Mouse (Mus musculus): Measurements from ENCODE around the gene Gm3045.

Gene Gm3045

DNA sequence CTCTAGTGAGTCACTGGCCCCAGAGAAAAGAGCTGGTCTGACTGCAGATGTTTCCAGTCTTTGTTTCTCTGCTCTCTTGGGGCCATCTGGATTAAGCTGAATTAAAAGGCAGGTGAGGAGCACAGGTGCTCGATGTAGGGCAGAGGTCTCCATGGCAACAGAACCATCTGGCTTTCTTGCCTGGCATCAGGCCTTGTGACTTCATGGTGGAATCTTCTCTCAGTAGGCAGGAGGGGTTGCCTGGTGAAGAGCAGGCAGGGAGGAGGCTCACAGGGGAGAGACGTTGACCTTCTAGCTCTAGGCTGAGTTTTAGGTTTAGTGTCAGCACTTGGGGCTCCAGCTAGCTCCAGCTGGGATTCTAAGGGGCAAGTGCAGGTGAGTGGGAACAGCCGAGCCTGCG is at the start of gene Gm3045:
Gene Gm3045 (plus strand): TSS at position 230 of the 400 bp plus-strand sequence.
- DNase-seq (ENCODE audit: low spot score in 2 of 2), result no peak

DNA sequence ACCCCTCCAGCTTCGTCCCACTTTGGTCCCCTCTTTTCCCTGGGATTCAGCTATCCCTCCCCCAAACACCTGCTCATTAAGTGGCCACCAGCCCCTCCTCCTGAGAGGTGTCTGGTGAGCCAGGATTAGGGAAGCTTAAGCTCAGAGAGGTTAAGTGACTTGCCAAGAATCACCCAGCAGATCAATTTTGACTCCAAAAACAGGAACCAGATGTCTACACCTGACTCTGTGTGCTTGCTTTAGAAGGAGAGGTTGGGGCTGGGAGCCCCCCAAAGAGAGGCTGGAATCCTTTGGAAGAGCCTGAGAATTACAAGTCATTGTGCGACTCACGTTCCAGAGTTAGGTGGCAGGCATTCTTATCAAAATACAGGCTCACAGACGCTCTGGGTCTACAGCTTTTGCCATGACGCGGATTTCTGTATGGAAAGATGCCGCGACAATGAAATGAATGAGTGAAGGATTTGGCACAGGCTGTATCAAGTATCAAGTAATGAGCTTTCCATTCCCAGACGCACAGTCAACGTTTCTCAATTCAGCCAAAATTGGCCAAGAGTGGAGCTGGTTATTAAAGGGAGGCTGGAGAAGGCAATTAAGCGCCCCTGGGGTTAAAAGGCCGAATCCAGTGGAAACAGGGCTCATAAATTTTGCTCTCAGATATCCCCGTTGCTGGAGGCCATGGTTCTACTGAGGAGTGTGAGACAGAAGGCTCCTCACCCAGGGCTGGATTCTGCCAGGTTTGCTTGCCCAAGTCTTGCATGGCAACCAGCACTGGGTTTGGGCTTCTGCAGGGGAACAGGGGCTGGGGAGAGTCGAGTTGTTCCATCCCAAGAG is 45.3 kb upstream of the Gm3045 start:
- no peak for DNase-seq (ENCODE audit: low spot score in 2 of 2)

DNA sequence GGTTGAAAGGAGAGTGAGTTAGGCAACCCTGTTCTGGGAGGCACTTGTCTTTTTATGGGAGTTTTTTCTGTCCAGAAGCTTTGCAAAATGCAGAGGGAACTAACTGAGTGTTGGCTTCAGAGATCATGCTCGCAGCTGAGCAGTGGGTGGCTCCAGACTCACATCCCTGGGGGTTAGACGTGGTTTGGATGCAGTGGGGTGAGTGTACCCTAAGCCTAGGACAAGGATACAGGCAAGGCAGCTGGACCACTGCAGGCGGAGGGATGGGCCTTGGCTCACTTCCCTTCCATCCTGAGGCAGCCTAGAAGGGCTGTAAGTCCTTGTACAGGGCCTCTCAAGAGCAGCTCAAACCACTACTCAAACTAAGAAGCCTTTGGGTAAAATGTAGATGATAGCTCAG is 43.0 kb upstream of the Gm3045 start:
- DNase-seq (ENCODE audit: low spot score in 2 of 2), result no peak

DNA sequence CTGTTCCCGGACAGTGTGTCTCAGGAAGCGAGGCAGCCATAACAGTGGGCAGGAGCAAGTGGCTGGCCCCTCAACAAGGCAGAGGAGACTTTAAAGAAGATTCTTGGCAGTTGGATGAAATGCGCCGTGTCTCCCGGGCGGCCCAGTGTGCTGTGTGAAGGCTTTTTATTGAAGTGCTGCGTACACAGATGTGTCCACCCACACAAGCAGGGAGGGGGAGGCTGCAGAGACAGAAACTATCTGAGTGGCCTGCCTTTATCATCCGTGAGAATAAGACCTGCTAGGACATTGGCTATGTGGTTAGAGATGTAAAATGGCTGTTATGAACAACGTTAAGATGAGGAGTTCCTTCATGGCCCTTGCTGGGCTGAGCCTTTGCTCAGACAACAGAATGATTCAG is 40.0 kb upstream of the Gm3045 start:
- DNase-seq (ENCODE audit: low spot score in 2 of 2), result no peak

DNA sequence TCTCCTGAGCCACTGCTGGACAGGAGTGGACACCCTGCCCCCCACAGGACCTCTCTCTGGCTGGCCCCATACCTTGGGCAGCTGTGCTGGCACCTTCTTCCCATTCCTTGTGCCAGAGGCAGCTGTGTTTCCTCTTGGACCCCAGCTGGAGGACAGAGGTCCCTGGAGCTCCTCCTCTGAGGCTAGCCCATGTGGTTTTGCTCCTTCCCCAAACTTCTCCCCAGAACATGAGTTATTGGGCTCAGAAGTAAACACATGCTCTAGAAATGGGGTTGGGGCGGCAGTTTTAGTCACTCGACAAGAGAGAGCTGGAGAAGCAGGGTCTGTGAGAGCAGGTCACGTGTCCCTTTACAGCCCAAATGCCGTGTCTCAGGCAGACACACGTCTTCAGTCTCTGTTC is 39.0 kb upstream of the Gm3045 start:
- no peak for DNase-seq (ENCODE audit: low spot score in 2 of 2)

DNA sequence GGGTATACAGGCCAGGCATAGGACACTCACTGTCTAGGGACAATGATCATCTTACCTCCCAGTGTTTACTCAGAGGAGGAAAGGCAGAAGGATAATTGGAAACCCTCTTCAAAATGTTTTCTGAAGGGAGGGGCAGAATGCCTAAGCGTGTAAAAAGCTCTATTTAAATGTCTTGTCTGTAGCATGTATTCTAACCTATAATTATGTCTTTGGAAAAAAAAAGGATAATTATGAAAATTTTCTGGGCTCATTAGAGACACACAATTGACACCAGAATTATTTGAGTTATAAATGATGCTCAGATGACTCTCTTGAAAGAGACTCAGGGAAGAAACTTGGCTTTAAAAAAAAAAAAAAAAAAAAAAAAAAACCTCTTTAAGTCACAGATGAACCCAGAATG is 38.4 kb upstream of the Gm3045 start:
- DNase-seq (ENCODE audit: low spot score in 2 of 2), result no peak

DNA sequence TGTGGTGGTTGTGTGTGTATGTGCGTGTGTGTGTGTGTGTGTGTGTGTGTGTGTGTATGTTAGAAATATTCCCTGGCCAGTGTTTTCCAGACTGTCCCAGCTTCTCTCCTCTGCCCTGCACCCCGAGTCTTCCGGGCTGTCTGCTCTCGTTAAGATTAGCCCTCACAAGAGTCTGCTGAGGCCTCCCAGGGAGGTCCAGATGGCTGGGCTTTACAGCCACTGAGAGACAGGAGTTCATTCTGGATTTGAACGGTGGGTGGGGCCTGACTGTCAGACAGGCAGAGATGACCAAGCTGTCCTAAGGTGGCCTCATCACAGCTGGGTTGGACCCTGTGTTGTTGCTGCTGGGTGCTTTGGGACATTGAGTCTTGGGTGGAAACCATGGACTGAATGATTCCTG is 28.8 kb upstream of the Gm3045 start:
- peak in 1 of 2 experiments; percentile 55 for DNase-seq (ENCODE audit: low spot score in 2 of 2)

DNA sequence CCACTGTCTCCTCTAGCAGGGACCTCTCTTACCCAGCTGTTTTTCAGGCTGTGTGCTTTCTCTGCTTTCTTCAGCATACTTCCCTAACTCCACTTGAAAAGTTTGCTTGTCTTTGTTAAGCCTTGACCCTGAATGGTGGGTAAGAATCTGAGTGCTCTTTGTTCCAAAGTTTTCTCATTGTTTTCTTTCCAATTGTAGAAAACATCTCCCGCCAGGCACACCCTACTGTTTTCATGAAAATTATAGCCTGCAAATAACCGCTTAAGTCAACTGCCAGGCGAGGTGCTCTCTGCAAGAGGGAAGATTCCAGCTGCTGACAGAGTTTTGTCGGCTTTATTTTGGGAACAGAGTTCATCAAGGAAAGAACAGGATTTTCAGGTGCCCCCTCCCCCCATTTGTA is 25.2 kb upstream of the Gm3045 start:
- no peak for DNase-seq (ENCODE audit: low spot score in 2 of 2)

DNA sequence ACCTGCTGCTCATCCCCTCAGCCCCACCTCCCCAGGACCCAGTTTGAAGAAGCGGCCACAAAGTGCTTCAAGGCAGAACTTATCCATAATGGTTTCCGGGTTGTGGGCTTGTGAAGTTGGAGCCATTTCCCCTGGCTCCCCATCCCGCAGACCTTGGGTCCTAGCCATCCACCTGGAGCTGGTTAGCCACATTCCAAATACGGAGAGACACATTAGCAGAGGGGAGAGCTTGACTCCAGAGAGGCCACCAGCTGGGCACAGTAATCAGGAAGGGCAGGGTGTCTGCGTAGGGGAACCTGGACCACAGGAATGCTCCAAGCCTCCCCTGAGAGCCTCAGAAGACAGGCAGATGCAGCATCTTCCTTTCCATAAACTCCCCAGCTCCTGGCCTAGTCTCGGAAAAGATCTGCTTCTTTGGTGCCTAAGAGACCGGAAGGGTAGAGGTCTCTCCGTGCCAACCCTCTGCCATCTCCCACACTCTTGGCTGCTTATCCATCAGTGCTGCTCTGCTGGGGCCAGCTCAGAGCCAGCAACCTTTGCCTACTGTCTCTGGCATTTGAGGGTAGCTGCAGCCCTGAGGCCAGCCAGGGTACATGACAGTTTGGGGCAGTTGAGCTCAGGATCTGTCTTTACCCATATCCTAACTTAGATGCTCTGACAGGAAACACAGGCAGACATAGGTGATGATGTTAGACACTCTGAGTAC is 22.9 kb upstream of the Gm3045 start:
- no peak for DNase-seq (ENCODE audit: low spot score in 2 of 2)

DNA sequence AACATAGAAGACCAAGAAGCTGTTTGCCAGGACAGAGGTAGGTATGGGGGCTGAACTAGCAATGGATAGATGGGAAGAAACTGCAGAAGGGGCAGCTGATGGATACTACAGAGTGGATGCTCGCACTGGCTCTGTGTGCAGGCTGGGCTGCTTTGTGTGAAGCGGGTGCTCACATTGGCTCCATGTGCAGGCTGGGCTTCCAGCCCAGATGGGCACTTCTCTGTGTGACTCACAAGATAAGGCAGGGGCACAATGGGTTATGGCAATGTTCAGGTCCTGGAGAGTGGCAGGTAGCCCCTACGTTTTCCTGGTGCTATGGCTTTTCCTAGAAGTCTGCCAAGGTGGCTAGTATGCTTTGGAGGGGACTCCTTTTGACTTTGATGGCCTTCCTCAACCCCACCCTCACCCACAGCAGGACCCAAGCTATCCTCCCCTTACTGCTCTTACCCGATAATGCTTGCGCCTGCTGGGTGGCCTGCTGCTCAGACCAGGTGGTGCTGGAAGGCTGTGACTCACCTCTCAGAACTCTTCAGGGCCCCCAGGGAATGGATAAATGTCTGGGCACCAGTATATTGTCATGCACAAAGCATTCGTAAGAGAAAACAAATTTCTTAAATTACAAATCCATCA is 21.8 kb upstream of the Gm3045 start:
- DNase-seq (ENCODE audit: low spot score in 2 of 2), result no peak

DNA sequence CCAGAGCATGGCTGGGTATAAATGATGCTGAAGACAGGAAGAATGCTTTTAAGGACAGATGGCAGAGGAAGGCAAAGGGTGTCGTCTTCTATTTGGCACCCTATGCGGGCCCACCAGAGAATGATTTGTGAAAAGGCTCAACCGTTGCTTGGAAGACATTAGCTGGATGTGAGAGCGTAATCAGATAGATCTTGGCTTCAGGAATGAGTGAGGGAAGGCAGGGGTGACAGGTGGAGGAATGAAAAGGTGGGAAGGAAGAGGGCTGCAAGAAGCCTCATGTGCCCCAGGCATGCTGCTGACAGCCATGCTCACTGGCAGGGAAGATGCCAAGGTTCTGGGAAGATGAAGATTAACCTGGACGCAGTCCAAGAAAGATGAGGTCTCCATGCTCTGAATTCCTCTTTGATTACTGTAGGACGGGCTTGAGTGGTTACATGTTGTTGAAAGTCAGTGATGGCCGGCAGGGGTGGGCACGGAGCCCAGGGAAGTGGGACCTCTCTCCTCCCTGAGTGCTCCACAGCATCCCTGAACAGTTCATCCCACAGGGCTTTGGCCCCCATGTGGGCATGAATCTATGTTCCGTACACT is 14.0 kb upstream of the Gm3045 start:
- DNase-seq (ENCODE audit: low spot score in 2 of 2), result no peak

DNA sequence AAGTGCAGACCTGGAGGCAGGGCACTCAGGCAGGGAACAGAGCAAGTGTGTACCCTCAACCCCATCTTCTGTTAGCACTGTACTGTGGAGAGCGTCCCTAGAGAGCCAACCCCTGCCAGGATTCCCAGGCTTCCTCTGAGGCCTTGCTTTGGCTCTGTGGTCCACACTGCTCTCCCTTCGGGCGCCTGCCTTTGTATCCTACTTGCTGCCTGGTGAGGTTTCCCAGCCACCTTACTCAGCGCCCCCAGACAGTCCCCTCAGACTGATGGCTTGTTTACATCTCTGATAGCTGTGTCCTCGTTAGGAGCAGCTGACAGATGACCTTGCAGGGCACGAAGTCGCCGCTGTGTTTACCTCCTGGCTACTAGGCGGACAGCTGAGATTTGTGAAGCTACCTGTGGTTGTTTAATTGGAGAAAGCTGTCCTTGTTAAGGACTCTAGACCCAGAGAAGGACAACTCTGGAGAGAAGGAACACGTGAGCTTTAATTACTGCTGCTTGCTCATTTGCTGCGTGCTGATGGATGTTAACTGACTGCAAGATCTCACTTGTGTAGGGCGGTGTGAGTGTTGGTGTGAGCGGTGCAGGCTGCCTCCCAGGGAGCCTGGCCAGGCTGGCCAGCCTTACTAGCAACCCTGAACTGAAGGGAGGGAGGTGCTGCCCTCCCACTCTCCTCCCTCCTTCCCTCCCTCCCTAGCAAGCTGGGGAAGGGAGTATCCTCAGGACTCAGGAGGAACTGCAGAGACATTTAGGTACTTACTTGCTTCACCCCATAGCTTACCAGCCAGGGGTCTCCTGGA is 7.5 kb upstream of the Gm3045 start:
- DNase-seq (ENCODE audit: low spot score in 2 of 2), result no peak

DNA sequence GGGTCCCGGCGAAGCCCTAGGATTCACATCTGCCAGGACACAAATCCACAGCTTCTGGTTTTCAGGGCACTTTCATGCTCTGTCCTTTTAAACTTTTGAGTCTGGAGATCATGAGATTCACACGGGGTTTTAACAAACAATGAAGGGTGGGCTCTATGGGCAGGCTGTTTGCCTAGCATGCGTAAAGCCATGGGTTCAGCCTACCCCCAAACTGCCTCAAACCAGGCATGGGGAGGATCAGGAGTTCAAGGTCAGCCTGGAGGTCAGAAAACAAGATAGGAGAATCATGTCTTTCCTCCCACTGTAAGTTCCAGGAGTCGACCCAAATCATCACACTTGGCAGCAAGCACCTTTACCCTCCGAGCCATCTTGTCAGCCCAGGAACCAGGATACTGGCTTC is 6.9 kb upstream of the Gm3045 start:
- DNase-seq (ENCODE audit: low spot score in 2 of 2), result no peak

DNA sequence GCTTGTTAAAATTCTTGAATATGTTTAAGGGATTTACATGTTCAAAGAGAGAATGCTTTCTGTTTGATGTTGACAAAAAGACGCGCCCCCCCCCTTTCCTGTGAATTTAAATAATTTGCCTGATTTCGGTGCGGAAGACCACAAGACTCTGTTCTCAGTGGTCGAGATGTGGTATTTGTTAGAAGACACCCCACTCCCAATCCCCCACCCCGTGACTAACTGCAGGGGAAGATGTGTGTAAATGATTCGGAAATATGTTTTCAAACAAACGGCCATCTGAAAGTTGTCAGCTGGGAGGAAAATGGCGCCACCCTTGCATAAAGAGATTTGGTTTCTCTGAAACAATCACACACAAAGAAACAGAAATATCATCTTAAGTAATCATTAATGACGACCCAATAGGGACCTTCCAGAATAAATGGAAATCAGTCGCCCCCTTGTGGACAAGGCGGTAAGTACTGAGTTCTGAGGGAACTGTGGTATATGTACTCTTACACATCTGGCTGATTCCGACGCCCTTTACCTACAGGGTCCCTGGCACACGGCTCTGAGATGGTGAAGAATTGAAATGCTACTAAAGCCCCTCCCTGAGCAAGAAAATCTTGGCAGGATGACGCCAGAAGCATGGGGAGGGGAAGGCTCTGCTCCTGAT is 4.2 kb upstream of the Gm3045 start:
- peak; percentile 62 to 85 for DNase-seq (ENCODE audit: low spot score in 2 of 2)

DNA sequence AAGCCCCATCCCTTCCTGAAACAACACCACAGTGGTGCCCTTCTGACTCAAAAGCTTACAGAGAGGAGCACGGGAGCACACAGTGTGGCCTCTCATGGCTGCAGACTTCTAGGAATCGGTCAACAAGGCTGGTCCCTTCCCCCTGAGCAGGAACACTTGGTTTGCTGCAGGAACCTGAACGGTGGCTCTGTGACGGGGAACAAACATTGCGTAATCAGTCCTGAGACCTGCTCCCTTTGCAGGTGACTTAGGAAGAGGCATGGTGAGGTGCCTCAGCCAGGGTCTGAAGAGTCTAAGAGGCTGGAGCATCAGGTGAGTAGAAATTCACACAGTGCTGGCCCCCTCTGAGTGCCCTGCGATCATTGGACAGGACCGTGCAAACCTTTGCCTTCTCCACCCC is 463 bp upstream of the Gm3045 start:
- DNase-seq (ENCODE audit: low spot score in 2 of 2), result no peak

DNA sequence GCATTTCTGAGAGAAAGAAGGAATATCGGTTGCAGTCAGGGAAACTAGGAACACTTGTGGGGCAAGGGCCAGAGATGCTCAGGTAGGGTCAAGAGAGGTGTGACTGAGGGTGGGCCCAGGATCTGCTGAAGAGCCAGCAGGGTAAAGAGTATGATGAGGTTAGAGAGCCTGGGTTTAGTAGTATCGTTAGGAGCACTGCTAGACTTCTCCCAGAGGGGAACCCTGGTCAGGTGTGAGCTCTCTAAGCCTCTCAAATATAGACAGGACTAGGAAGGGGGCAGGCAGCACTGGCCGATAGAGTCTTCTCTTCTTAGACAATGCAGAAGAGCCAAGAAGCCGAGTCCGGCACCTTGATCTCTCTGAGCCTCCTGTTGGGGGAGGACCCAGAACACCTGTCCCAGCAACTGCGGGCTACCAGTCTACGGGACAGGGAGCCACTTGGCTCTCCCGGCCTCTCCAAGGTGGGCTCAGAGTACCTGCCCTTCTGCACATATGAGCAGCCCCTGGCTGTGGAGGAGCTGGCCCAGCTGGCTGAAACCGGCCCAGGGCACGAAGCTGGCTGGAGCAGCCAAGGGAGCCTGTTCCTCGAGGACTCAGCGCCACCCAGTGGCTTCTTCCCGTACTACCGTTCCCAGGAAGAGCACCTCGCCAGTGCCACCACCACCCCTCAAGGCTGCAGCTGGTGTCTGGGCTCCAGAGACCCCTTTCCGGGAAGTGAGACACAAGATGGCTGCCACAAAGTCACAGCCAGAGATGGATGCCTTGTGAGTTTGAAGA is 2.5 kb downstream of the Gm3045 start:
- DNase-seq (ENCODE audit: low spot score in 2 of 2), result peak; percentile 63 to 79

DNA sequence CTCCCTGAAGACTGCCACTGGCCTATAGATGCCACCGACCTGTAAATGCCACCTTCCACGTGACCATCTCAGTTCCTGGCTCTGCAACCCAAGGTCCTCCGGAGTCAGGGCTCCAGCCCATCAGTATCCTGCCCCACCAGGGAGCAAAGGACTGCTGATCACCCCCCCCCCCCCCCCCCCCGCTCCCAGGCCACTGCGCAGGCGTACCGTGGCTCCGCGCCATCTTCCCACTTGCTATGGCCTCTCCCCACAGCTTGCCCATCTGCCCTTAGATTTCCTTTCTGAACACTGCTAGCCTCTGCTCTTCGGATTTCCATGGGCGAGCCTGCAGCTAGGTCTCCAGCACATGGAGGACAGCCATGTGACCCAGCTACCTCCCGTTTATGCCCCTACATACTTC is 6.1 kb downstream of the Gm3045 start:
- no peak for DNase-seq (ENCODE audit: low spot score in 2 of 2)

DNA sequence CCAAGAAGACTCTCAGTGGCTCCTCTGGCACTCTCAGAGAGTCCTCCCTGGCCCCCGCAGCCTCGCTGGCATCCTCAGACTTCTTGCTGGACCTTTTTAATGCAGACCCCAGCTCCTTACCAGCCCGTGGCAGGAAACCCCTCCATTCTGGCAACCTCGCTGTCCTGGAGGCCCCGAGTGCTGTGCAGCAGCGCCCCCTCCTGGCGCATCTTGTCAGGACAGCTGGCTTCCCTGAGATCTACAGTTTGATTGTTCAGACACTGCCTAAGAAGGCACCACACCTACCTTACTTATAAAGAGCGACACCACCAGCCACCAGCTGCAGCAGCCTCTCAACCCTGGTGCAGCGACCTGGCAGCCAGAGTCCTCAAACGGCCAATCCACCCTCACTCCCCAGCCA is 7.1 kb downstream of the Gm3045 start:
- peak; percentile 52 to 80 for DNase-seq (ENCODE audit: low spot score in 2 of 2)

DNA sequence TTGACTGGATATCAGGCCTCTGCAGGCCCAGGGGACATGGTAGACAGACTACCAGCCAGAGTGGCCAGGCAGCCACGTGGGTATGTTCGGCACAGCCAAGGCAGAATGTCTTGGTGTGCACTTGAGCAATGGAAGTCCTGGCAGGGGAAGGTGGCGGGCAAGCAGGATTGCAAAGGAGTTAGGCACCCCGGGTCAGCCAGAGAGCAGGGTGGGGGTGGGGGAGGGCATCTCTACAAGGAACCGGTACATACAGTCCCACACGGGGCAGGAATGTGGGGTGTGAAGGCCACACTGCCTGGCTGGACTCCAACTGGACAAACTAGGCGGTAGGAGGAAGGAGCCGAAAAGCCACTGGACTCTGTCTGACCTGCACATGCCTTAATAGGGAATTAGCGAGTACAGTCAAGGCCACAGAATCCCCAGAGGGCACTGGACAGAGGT is 7.9 kb downstream of the Gm3045 start:
- DNase-seq (ENCODE audit: low spot score in 2 of 2), result peak in 1 of 2 experiments; percentile 48

DNA sequence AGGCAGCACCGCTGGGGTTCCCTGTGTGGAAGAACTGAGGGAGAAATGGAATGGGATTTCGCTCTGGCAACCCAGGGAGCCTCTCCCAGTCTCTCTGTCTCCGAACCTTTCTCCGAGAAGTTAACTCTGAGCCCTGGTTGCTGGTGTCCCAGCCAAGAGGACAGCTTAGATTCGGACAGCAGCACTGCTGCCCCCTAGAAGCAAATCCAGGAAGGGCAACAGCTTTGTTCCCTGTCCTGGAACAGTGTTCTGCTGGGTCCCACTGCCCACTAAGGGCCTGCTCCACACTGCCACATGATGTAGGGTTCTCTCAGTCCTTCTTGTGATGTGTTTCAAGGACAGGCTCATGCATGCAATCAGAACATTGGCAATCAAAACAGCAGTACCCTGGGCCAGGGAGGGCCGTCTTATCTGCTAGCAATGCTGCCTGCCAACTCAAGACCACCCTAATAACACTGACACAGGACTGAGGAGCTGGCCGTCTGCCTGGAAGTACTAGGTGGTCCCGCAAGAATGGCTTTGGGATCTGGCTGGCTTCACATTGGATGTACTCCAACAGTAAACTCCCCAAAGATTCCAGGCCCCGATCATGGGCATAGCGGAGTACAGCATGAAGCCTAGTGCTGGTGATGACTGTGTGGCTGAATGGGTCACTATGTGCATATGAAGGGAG is 9.4 kb downstream of the Gm3045 start:
- DNase-seq (ENCODE audit: low spot score in 2 of 2), result no peak

Measured in urinary bladder, postnatal 4 days (tissue).